Mouse (Mus musculus): Measurements from ENCODE around the gene Irs2. TPM values are rescaled to one million over a fixed set of nuclear protein-coding genes. Genes with fewer than 3 reads are reported as not detected.

The Irs2 gene
- polyA plus RNA-seq, 1 experiment from 2014 or later: 7.2 TPM

- Histone ChIP-seq H3K4me2 (replicated peaks; ENCODE audit: low read depth, low read length) (no peak overlapping the region), H3K27ac (ENCODE audit: low read length) (no peak overlapping the region), H3K9ac (replicated peaks; ENCODE audit: low read depth) (no peak overlapping the region), H3K36me3 (ENCODE audit: insufficient read depth, low read length) (no peaks in the 10 kb centered on the region), H3K4me1 (ENCODE audit: insufficient read depth, low read depth, low read length) (no peaks in the 10 kb centered on the region; the same call in 1 of the 2 replicates), H3K4me3 (ENCODE audit: low read depth, low read length) (no peak overlapping the region), H3K9me3 (ENCODE audit: low read length) (no peaks in the 10 kb centered on the region), H3K27me3 (replicated peaks; ENCODE audit: insufficient read depth, low read length) (no peaks in the 10 kb centered on the region)
- no peak for DNase-seq (ENCODE audit: low spot score)
- ATAC-seq: peak; percentile 38; the same call in 1 of the 2 replicates
- TF ChIP-seq CTCF (IDR thresholded peaks at IDR 0.05): no peak
- TF ChIP-seq EP300 (IDR thresholded peaks at IDR 0.05): no peak
- WGBS: 28% methylated on average over 19 of the region's 19 CpGs
Measured at GRCm38 (mm10) chr8:11035628-11036416, 27.6 kb upstream of the Irs2 start.

- Histone ChIP-seq H3K9me3 (ENCODE audit: low read length) (no peaks in the 10 kb centered on the region), H3K36me3 (ENCODE audit: insufficient read depth, low read length) (no peaks in the 10 kb centered on the region), H3K4me3 (ENCODE audit: low read depth, low read length) (no peak overlapping the region), H3K4me1 (ENCODE audit: insufficient read depth, low read depth, low read length) (no peaks in the 10 kb centered on the region), H3K27ac (ENCODE audit: low read length) (no peak overlapping the region), H3K9ac (replicated peaks; ENCODE audit: low read depth) (no peak overlapping the region), H3K4me2 (replicated peaks; ENCODE audit: low read depth, low read length) (no peak overlapping the region), H3K27me3 (replicated peaks; ENCODE audit: insufficient read depth, low read length) (no peaks in the 10 kb centered on the region)
- no peak for ATAC-seq
- WGBS: 60% methylated on average over 3 of the region's 3 CpGs
- DNase-seq (ENCODE audit: low spot score): no peak
- TF ChIP-seq EP300 (IDR thresholded peaks at IDR 0.05) (no peak), CTCF (IDR thresholded peaks at IDR 0.05) (no peak)
Measured at GRCm38 (mm10) chr8:11024871-11025270, 16.6 kb upstream of the Irs2 start.

DNA sequence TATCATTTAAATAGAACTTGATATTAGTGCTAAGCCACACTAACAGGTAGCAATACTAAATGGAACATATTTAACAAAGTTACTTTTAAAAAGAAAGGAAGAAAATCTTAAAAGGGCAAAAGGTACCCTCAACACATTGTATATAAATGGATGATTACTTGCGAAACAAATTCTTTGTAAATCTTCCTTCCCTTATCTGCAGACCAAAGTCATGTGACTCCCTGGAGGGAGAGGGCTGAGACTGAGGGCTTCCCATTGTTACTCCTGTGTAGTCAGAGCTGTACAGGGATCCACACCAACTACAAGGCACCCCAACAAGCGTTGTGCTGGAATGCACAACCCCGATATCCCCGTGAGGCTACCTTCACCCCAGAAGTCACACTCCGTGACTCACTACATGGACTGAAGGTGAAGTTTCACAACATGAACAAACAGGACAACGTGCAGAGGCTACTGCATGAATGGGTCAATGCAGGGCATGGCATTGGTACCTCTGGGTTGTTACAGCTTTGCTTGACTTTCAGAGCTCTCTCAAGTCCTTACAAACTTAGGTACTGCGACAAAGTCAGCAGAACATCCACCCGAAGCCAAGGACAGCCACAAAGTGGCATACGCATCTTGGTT is 12.8 kb upstream of the Irs2 start:
- 84% methylated on average over 9 of the region's 9 CpGs for WGBS

GRCm38 (mm10) chr8:11015622-11016021 is 7.4 kb upstream of the Irs2 start:
- Histone ChIP-seq H3K4me2 (replicated peaks; ENCODE audit: low read depth, low read length) (no peak overlapping the region), H3K9ac (replicated peaks; ENCODE audit: low read depth) (no peak overlapping the region), H3K36me3 (ENCODE audit: insufficient read depth, low read length) (no peaks in the 10 kb centered on the region), H3K4me1 (ENCODE audit: insufficient read depth, low read depth, low read length) (no peaks in the 10 kb centered on the region), H3K9me3 (ENCODE audit: low read length) (no peaks in the 10 kb centered on the region), H3K4me3 (ENCODE audit: low read depth, low read length) (no peak overlapping the region), H3K27me3 (replicated peaks; ENCODE audit: insufficient read depth, low read length) (no peaks in the 10 kb centered on the region), H3K27ac (ENCODE audit: low read length) (no peak overlapping the region)
- DNase-seq (ENCODE audit: low spot score) (no peak), ATAC-seq (no peak)
- 78% methylated on average over 3 of the region's 3 CpGs for WGBS
- TF ChIP-seq EP300 (IDR thresholded peaks at IDR 0.05) (no peak), CTCF (IDR thresholded peaks at IDR 0.05) (no peak)

More for the DNA sequence above, 12.8 kb upstream of the Irs2 start:
- no peak overlapping the region for H3K4me2 ChIP-seq (replicated peaks; ENCODE audit: low read depth, low read length)
- no peak for DNase-seq (ENCODE audit: low spot score)
- H3K4me1 ChIP-seq (ENCODE audit: insufficient read depth, low read depth, low read length): no peaks in the 10 kb centered on the region
- no peak overlapping the region for H3K9ac ChIP-seq (replicated peaks; ENCODE audit: low read depth)
- no peak overlapping the region for H3K4me3 ChIP-seq (ENCODE audit: low read depth, low read length)
- no peaks in the 10 kb centered on the region for H3K27me3 ChIP-seq (replicated peaks; ENCODE audit: insufficient read depth, low read length)
- no peak overlapping the region for H3K27ac ChIP-seq (ENCODE audit: low read length)
- no peaks in the 10 kb centered on the region for H3K9me3 ChIP-seq (ENCODE audit: low read length)
- TF ChIP-seq EP300 (IDR thresholded peaks at IDR 0.05): no peak
- TF ChIP-seq CTCF (IDR thresholded peaks at IDR 0.05): no peak
- no peaks in the 10 kb centered on the region for H3K36me3 ChIP-seq (ENCODE audit: insufficient read depth, low read length)
- ATAC-seq: no peak

DNA sequence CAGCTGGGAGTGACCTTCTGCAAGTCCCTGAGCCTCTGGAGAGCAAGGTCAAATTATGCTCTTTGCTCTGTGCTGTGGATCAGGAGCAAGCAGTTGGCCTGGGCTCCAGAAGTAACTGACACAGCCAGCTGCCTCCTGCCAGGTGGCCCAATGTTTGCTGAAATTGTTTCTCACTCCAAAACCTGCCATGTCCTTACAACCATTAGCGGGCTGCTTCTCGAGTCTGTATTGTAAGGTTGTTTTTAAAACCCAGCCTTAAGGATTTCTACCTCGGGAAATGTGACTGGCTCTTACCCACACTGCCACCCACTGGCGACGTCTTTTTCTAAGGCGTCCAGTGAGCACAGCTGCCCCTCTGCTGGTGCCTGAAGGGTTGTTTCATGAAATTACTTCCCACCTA is 5.0 kb upstream of the Irs2 start:
- ATAC-seq (no peak), DNase-seq (ENCODE audit: low spot score) (peak; percentile 72)
- Histone ChIP-seq H3K27me3 (replicated peaks; ENCODE audit: insufficient read depth, low read length) (no peaks in the 10 kb centered on the region), H3K9me3 (ENCODE audit: low read length) (no peaks in the 10 kb centered on the region), H3K9ac (replicated peaks; ENCODE audit: low read depth) (no peak overlapping the region), H3K4me3 (ENCODE audit: low read depth, low read length) (no peak overlapping the region), H3K27ac (ENCODE audit: low read length) (no peak overlapping the region), H3K4me2 (replicated peaks; ENCODE audit: low read depth, low read length) (no peak overlapping the region), H3K4me1 (ENCODE audit: insufficient read depth, low read depth, low read length) (no peaks in the 10 kb centered on the region), H3K36me3 (ENCODE audit: insufficient read depth, low read length) (no peaks in the 10 kb centered on the region)
- TF ChIP-seq CTCF (IDR thresholded peaks at IDR 0.05) (peak; percentile 81), EP300 (IDR thresholded peaks at IDR 0.05) (no peak)
- WGBS: 4% methylated on average over 6 of the region's 6 CpGs

- H3K4me3 ChIP-seq (ENCODE audit: low read depth, low read length): no peak overlapping the region
- H3K9ac ChIP-seq (replicated peaks; ENCODE audit: low read depth): no peak overlapping the region
- DNase-seq (ENCODE audit: low spot score) (no peak), ATAC-seq (no peak)
- no peaks in the 10 kb centered on the region for H3K4me1 ChIP-seq (ENCODE audit: insufficient read depth, low read depth, low read length)
- no peaks in the 10 kb centered on the region for H3K36me3 ChIP-seq (ENCODE audit: insufficient read depth, low read length)
- no peaks in the 10 kb centered on the region for H3K9me3 ChIP-seq (ENCODE audit: low read length)
- no peak overlapping the region for H3K4me2 ChIP-seq (replicated peaks; ENCODE audit: low read depth, low read length)
- H3K27me3 ChIP-seq (replicated peaks; ENCODE audit: insufficient read depth, low read length): no peaks in the 10 kb centered on the region
- no peak for TF ChIP-seq CTCF (IDR thresholded peaks at IDR 0.05)
- TF ChIP-seq EP300 (IDR thresholded peaks at IDR 0.05): no peak
- 60% methylated on average over 3 of the region's 3 CpGs for WGBS
- H3K27ac ChIP-seq (ENCODE audit: low read length): no peak overlapping the region
Measured at GRCm38 (mm10) chr8:11011787-11012485, 3.7 kb upstream of the Irs2 start.

Data from lung, postnatal 0 days (tissue).